Mouse (Mus musculus) midbrain, embryonic 13.5 days (tissue): ENCODE measurements at regions not wholly inside any gene's neighbourhood (a gene's known extent, or its start where the extent isn't known, plus 50 kb on each side); places are given as distances from the start of the nearest gene placed in this dataset.
A peak's percentile ranks its signal among the peaks of the same experiment; 100 is the strongest.

ENCODE experiments used
- ATAC-seq: fragments of 200-750 bp; cut with Nextera tagmentation; 2 replicates; pipeline ENCODE4 v1.8.0; 2017; ENCODE audit warnings: mild to moderate bottlenecking, moderate TSS enrichment, moderate library complexity
- H3K27ac ChIP-seq: fragments of 300-500 bp; sonication (generic); 2 replicates; pipeline ENCODE4 v1.5.1; 2015; ENCODE audit warnings: inconsistent platforms, mild to moderate bottlenecking, moderate library complexity
- H3K27me3 ChIP-seq: fragments of 300-500 bp; sonication (generic); 2 replicates; pipeline ENCODE4 v1.6.1; 2015; ENCODE audit warnings: mild to moderate bottlenecking, inconsistent platforms
- H3K36me3 ChIP-seq: fragments of 300-500 bp; sonication (generic); 2 replicates; pipeline ENCODE4 v1.6.1; 2015; ENCODE audit warnings: mild to moderate bottlenecking, inconsistent platforms
- H3K4me1 ChIP-seq: fragments of 300-500 bp; sonication (generic); replicated peaks from 2 replicates; pipeline ENCODE4 v1.6.1; 2015; ENCODE audit warnings: inconsistent platforms
- H3K4me2 ChIP-seq: fragments of 300-500 bp; sonication (generic); replicated peaks from 2 replicates; pipeline ENCODE4 v1.6.1; 2015; ENCODE audit warnings: moderate library complexity, mild to moderate bottlenecking, inconsistent platforms
- H3K4me3 ChIP-seq: fragments of 300-500 bp; sonication (generic); replicated peaks from 2 replicates; pipeline ENCODE4 v1.5.1; 2015; ENCODE audit warnings: mild to moderate bottlenecking, inconsistent platforms
- H3K9ac ChIP-seq: fragments of 300-500 bp; sonication (generic); replicated peaks from 2 replicates; pipeline ENCODE4 v1.6.1; 2015; ENCODE audit warnings: mild to moderate bottlenecking, inconsistent platforms
- H3K9me3 ChIP-seq: fragments of 300-500 bp; sonication (generic); 2 replicates; pipeline ENCODE4 v1.6.1; 2016; ENCODE audit warnings: mild to moderate bottlenecking, inconsistent platforms
- WGBS: fragments of 180-500 bp; shearing (Covaris S2); methylation state at CpG from one replicate; pipeline ENCODE4 v1.1.7; 2015; 5-methylcytosine and 5-hydroxymethylcytosine counted together

- 100% methylated on average over 1 of the region's 1 CpGs for WGBS
- no peak overlapping the region for H3K27ac ChIP-seq
- H3K4me3 ChIP-seq = no peak overlapping the region
- H3K27me3 ChIP-seq = no peaks in the 10 kb centered on the region
- H3K4me1 ChIP-seq = no peaks in the 10 kb centered on the region
- no peak overlapping the region for H3K4me2 ChIP-seq
- no peak overlapping the region for H3K9ac ChIP-seq
- H3K9me3 ChIP-seq = no peaks in the 10 kb centered on the region
- no peak for ATAC-seq
- H3K36me3 ChIP-seq = no peaks in the 10 kb centered on the region
Observed at GRCm38 (mm10) chr4:75713960-75714359, 435.9 kb upstream of the Dmac1 start.

GRCm38 (mm10) chr4:75700780-75701378 lies 422.8 kb upstream of the Dmac1 start:
- Histone ChIP-seq H3K4me3 (no peak overlapping the region), H3K9ac (no peak overlapping the region), H3K27me3 (no peaks in the 10 kb centered on the region), H3K4me1 (no peaks in the 10 kb centered on the region), H3K27ac (no peak overlapping the region), H3K36me3 (no peaks in the 10 kb centered on the region), H3K9me3 (no peaks in the 10 kb centered on the region), H3K4me2 (no peak overlapping the region)
- WGBS = 55% methylated on average over 3 of the region's 3 CpGs
- ATAC-seq = 0 out of 2 replicates have a peak, but pooled peaks have one; percentile 27

- WGBS = 62% methylated on average over 3 of the region's 3 CpGs
- Histone ChIP-seq H3K27me3 (no peaks in the 10 kb centered on the region), H3K4me2 (no peak overlapping the region), H3K27ac (no peak overlapping the region), H3K4me1 (no peaks in the 10 kb centered on the region), H3K36me3 (no peaks in the 10 kb centered on the region), H3K9me3 (no peaks in the 10 kb centered on the region), H3K4me3 (no peak overlapping the region), H3K9ac (no peak overlapping the region)
- ATAC-seq = no peak
Observed at GRCm38 (mm10) chr4:75676590-75677174, 398.6 kb upstream of the Dmac1 start.

- H3K4me1 ChIP-seq = no peaks in the 10 kb centered on the region
- no peak overlapping the region for H3K27ac ChIP-seq
- H3K27me3 ChIP-seq = no peaks in the 10 kb centered on the region
- H3K9me3 ChIP-seq = no peaks in the 10 kb centered on the region
- no peak overlapping the region for H3K4me3 ChIP-seq
- H3K4me2 ChIP-seq = no peak overlapping the region
- no peak overlapping the region for H3K9ac ChIP-seq
- H3K36me3 ChIP-seq = no peaks in the 10 kb centered on the region
- no peak for ATAC-seq
Observed at GRCm38 (mm10) chr4:75641046-75641445, 362.9 kb upstream of the Dmac1 start.

GRCm38 (mm10) chr4:75636627-75637026 lies 358.5 kb upstream of the Dmac1 start:
- 57% methylated on average over 1 of the region's 1 CpGs for WGBS
- no peak overlapping the region for H3K4me3 ChIP-seq
- H3K27ac ChIP-seq = no peak overlapping the region
- H3K9ac ChIP-seq = no peak overlapping the region
- ATAC-seq = no peak
- H3K4me1 ChIP-seq = no peaks in the 10 kb centered on the region
- no peak overlapping the region for H3K4me2 ChIP-seq
- H3K36me3 ChIP-seq = no peaks in the 10 kb centered on the region
- no peaks in the 10 kb centered on the region for H3K9me3 ChIP-seq
- H3K27me3 ChIP-seq = no peaks in the 10 kb centered on the region

- 81% methylated on average over 3 of the region's 3 CpGs for WGBS
- Histone ChIP-seq H3K4me3 (no peak overlapping the region), H3K27ac (no peak overlapping the region), H3K9ac (no peak overlapping the region), H3K9me3 (0 out of 2 replicates have a peak, but pooled peaks cover 3% of the 10 kb centered on the region), H3K36me3 (no peaks in the 10 kb centered on the region), H3K4me1 (peaks cover 6% of the 10 kb centered on the region; the same call in 1 of the 2 replicates), H3K27me3 (no peaks in the 10 kb centered on the region), H3K4me2 (no peak overlapping the region)
- no peak for ATAC-seq
Observed at GRCm38 (mm10) chr4:75589901-75590300, 311.8 kb upstream of the Dmac1 start.

GRCm38 (mm10) chr4:75588095-75588875 lies 310.2 kb upstream of the Dmac1 start:
- Histone ChIP-seq H3K9ac (no peak overlapping the region), H3K27me3 (no peaks in the 10 kb centered on the region), H3K4me3 (no peak overlapping the region), H3K36me3 (no peaks in the 10 kb centered on the region), H3K4me1 (peaks cover 6% of the 10 kb centered on the region; the same call in 1 of the 2 replicates), H3K4me2 (no peak overlapping the region), H3K27ac (no peak overlapping the region), H3K9me3 (no peaks in the 10 kb centered on the region)
- 18% methylated on average over 6 of the region's 6 CpGs for WGBS
- 0 out of 2 replicates have a peak, but pooled peaks have one; percentile 43 for ATAC-seq

GRCm38 (mm10) chr4:75579865-75580264 lies 301.8 kb upstream of the Dmac1 start:
- no peak for ATAC-seq
- no peak overlapping the region for H3K4me2 ChIP-seq
- no peak overlapping the region for H3K27ac ChIP-seq
- no peaks in the 10 kb centered on the region for H3K27me3 ChIP-seq
- no peaks in the 10 kb centered on the region for H3K4me1 ChIP-seq
- no peaks in the 10 kb centered on the region for H3K9me3 ChIP-seq
- no peak overlapping the region for H3K4me3 ChIP-seq
- H3K9ac ChIP-seq = no peak overlapping the region
- WGBS = 86% methylated on average over 1 of the region's 1 CpGs
- no peaks in the 10 kb centered on the region for H3K36me3 ChIP-seq

- ATAC-seq = no peak
- Histone ChIP-seq H3K4me3 (no peak overlapping the region), H3K27ac (no peak overlapping the region), H3K27me3 (no peaks in the 10 kb centered on the region), H3K4me1 (no peaks in the 10 kb centered on the region), H3K4me2 (no peak overlapping the region), H3K36me3 (no peaks in the 10 kb centered on the region), H3K9me3 (no peaks in the 10 kb centered on the region), H3K9ac (no peak overlapping the region)
Observed at GRCm38 (mm10) chr4:75572603-75573002, 294.5 kb upstream of the Dmac1 start.

GRCm38 (mm10) chr4:75567630-75568029 lies 289.5 kb upstream of the Dmac1 start:
- Histone ChIP-seq H3K27ac (no peak overlapping the region), H3K9ac (no peak overlapping the region), H3K27me3 (no peaks in the 10 kb centered on the region), H3K4me2 (no peak overlapping the region), H3K9me3 (no peaks in the 10 kb centered on the region), H3K4me3 (no peak overlapping the region), H3K36me3 (no peaks in the 10 kb centered on the region), H3K4me1 (peaks cover 2% of the 10 kb centered on the region)
- WGBS = 90% methylated on average over 2 of the region's 2 CpGs
- no peak for ATAC-seq

- peak; percentile 91 for ATAC-seq
- Histone ChIP-seq H3K9me3 (no peaks in the 10 kb centered on the region), H3K27ac (peak overlapping the region; percentile 56), H3K9ac (no peak overlapping the region), H3K4me2 (no peak overlapping the region), H3K36me3 (no peaks in the 10 kb centered on the region), H3K27me3 (no peaks in the 10 kb centered on the region), H3K4me1 (peaks cover 6% of the 10 kb centered on the region), H3K4me3 (no peak overlapping the region)
- under 1% methylated on average over 4 of the region's 4 CpGs for WGBS
Observed at GRCm38 (mm10) chr4:75562480-75562879, 284.4 kb upstream of the Dmac1 start.

GRCm38 (mm10) chr4:75561792-75562191 lies 283.7 kb upstream of the Dmac1 start:
- H3K4me3 ChIP-seq = no peak overlapping the region
- no peaks in the 10 kb centered on the region for H3K36me3 ChIP-seq
- H3K27ac ChIP-seq = peak overlapping the region; percentile 26; the same call in 1 of the 2 replicates
- H3K9me3 ChIP-seq = no peaks in the 10 kb centered on the region
- 14% methylated on average over 1 of the region's 1 CpGs for WGBS
- no peaks in the 10 kb centered on the region for H3K27me3 ChIP-seq
- H3K9ac ChIP-seq = no peak overlapping the region
- H3K4me1 ChIP-seq = peaks cover 6% of the 10 kb centered on the region
- H3K4me2 ChIP-seq = no peak overlapping the region
- ATAC-seq = peak; percentile 92
